Mouse (Mus musculus): Measurements from ENCODE around the gene Spats2l. TPM values are rescaled to one million over a fixed set of nuclear protein-coding genes. Genes with fewer than 3 reads are reported as not detected.

Gene Spats2l
- total and polyA plus RNA-seq, 2 experiments from 2014 or later, result 35.8 to 52.3 TPM

GRCm38 (mm10) chr1:57820428-57820997 is 46.6 kb downstream of the Spats2l start:
- no peak for TF ChIP-seq CTCF (IDR thresholded peaks at IDR 0.05; ENCODE audit: low read depth)

GRCm38 (mm10) chr1:57824966-57825759 is 51.2 kb downstream of the Spats2l start:
- Histone ChIP-seq H3K36me3 (ENCODE audit: insufficient read depth) (no peaks in the 10 kb centered on the region), H3K4me2 (ENCODE audit: low read depth) (no peak overlapping the region), H3K9me3 (ENCODE audit: low read length) (no peaks in the 10 kb centered on the region), H3K4me3 (ENCODE audit: low read depth, low read length) (no peak overlapping the region), H3K9ac (no peak overlapping the region), H3K27me3 (ENCODE audit: insufficient read depth, low read length) (no peaks in the 10 kb centered on the region), H3K27ac (ENCODE audit: low read depth, low read length) (no peak overlapping the region), H3K4me1 (ENCODE audit: insufficient read depth) (no peaks in the 10 kb centered on the region)
- WGBS, result 74% methylated on average over 17 of the region's 17 CpGs
- ATAC-seq, result no peak
- DNase-seq, result no peak
- TF ChIP-seq CTCF (IDR thresholded peaks at IDR 0.05; ENCODE audit: low read depth), result no peak

More at GRCm38 (mm10) chr1:57820428-57820997, 46.6 kb downstream of the Spats2l start:
- Histone ChIP-seq H3K27me3 (ENCODE audit: insufficient read depth, low read length) (no peaks in the 10 kb centered on the region), H3K9me3 (ENCODE audit: low read length) (no peaks in the 10 kb centered on the region), H3K9ac (no peak overlapping the region), H3K4me3 (ENCODE audit: low read depth, low read length) (no peak overlapping the region), H3K36me3 (ENCODE audit: insufficient read depth) (no peaks in the 10 kb centered on the region), H3K4me1 (ENCODE audit: insufficient read depth) (no peaks in the 10 kb centered on the region), H3K4me2 (ENCODE audit: low read depth) (no peak overlapping the region), H3K27ac (ENCODE audit: low read depth, low read length) (no peak overlapping the region)
- 79% methylated on average over 6 of the region's 6 CpGs for WGBS
- ATAC-seq, result no peak
- DNase-seq, result no peak

- Histone ChIP-seq H3K4me3 (ENCODE audit: low read depth, low read length) (no peak overlapping the region), H3K27ac (ENCODE audit: low read depth, low read length) (no peak overlapping the region), H3K9ac (no peak overlapping the region), H3K36me3 (ENCODE audit: insufficient read depth) (no peaks in the 10 kb centered on the region), H3K27me3 (ENCODE audit: insufficient read depth, low read length) (no peaks in the 10 kb centered on the region), H3K9me3 (ENCODE audit: low read length) (no peaks in the 10 kb centered on the region), H3K4me2 (ENCODE audit: low read depth) (no peak overlapping the region), H3K4me1 (ENCODE audit: insufficient read depth) (no peaks in the 10 kb centered on the region)
- WGBS, result 77% methylated on average over 9 of the region's 9 CpGs
- no peak; the same call in 1 of the 2 replicates for ATAC-seq
- TF ChIP-seq CTCF (IDR thresholded peaks at IDR 0.05; ENCODE audit: low read depth), result no peak
- DNase-seq, result no peak
Measured at GRCm38 (mm10) chr1:57826245-57826644, 52.3 kb downstream of the Spats2l start.

GRCm38 (mm10) chr1:57833145-57833544 is 59.2 kb downstream of the Spats2l start:
- 80% methylated on average over 2 of the region's 2 CpGs for WGBS
- no peak overlapping the region for H3K9ac ChIP-seq
- no peak for ATAC-seq
- no peak overlapping the region for H3K4me2 ChIP-seq (ENCODE audit: low read depth)
- no peaks in the 10 kb centered on the region for H3K9me3 ChIP-seq (ENCODE audit: low read length)
- H3K27ac ChIP-seq (ENCODE audit: low read depth, low read length), result no peak overlapping the region
- no peak for DNase-seq
- TF ChIP-seq CTCF (IDR thresholded peaks at IDR 0.05; ENCODE audit: low read depth), result no peak
- H3K4me3 ChIP-seq (ENCODE audit: low read depth, low read length), result no peak overlapping the region
- H3K36me3 ChIP-seq (ENCODE audit: insufficient read depth), result no peaks in the 10 kb centered on the region
- H3K27me3 ChIP-seq (ENCODE audit: insufficient read depth, low read length), result no peaks in the 10 kb centered on the region
- H3K4me1 ChIP-seq (ENCODE audit: insufficient read depth), result no peaks in the 10 kb centered on the region

GRCm38 (mm10) chr1:57835128-57835527 is 61.2 kb downstream of the Spats2l start:
- Histone ChIP-seq H3K27ac (ENCODE audit: low read depth, low read length) (no peak overlapping the region), H3K36me3 (ENCODE audit: insufficient read depth) (no peaks in the 10 kb centered on the region), H3K4me3 (ENCODE audit: low read depth, low read length) (no peak overlapping the region), H3K9ac (no peak overlapping the region), H3K9me3 (ENCODE audit: low read length) (no peaks in the 10 kb centered on the region), H3K27me3 (ENCODE audit: insufficient read depth, low read length) (no peaks in the 10 kb centered on the region), H3K4me1 (ENCODE audit: insufficient read depth) (no peaks in the 10 kb centered on the region), H3K4me2 (ENCODE audit: low read depth) (no peak overlapping the region)
- ATAC-seq (no peak), DNase-seq (no peak)
- TF ChIP-seq CTCF (IDR thresholded peaks at IDR 0.05; ENCODE audit: low read depth), result no peak
- WGBS, result 61% methylated on average over 7 of the region's 7 CpGs

GRCm38 (mm10) chr1:57836686-57837317 is 62.8 kb downstream of the Spats2l start:
- no peak for ATAC-seq
- H3K27ac ChIP-seq (ENCODE audit: low read depth, low read length), result no peak overlapping the region
- H3K9me3 ChIP-seq (ENCODE audit: low read length), result no peaks in the 10 kb centered on the region
- no peak overlapping the region for H3K4me2 ChIP-seq (ENCODE audit: low read depth)
- H3K36me3 ChIP-seq (ENCODE audit: insufficient read depth), result no peaks in the 10 kb centered on the region
- DNase-seq, result no peak
- H3K4me1 ChIP-seq (ENCODE audit: insufficient read depth), result no peaks in the 10 kb centered on the region
- H3K9ac ChIP-seq, result no peak overlapping the region
- no peak for TF ChIP-seq CTCF (IDR thresholded peaks at IDR 0.05; ENCODE audit: low read depth)
- WGBS, result 75% methylated on average over 5 of the region's 5 CpGs
- H3K4me3 ChIP-seq (ENCODE audit: low read depth, low read length), result no peak overlapping the region
- no peaks in the 10 kb centered on the region for H3K27me3 ChIP-seq (ENCODE audit: insufficient read depth, low read length)

GRCm38 (mm10) chr1:57839863-57840262 is 65.9 kb downstream of the Spats2l start:
- H3K9ac ChIP-seq, result no peak overlapping the region
- H3K9me3 ChIP-seq (ENCODE audit: low read length), result no peaks in the 10 kb centered on the region
- DNase-seq (no peak), ATAC-seq (no peak)
- no peaks in the 10 kb centered on the region for H3K27me3 ChIP-seq (ENCODE audit: insufficient read depth, low read length)
- TF ChIP-seq CTCF (IDR thresholded peaks at IDR 0.05; ENCODE audit: low read depth), result no peak
- H3K4me1 ChIP-seq (ENCODE audit: insufficient read depth), result no peaks in the 10 kb centered on the region
- H3K36me3 ChIP-seq (ENCODE audit: insufficient read depth), result no peaks in the 10 kb centered on the region
- H3K4me3 ChIP-seq (ENCODE audit: low read depth, low read length), result no peak overlapping the region
- H3K4me2 ChIP-seq (ENCODE audit: low read depth), result no peak overlapping the region
- no peak overlapping the region for H3K27ac ChIP-seq (ENCODE audit: low read depth, low read length)
- 89% methylated on average over 6 of the region's 6 CpGs for WGBS

Data from forebrain, postnatal 0 days (tissue).